12 mouse cellular contexts compared by ENCODE assay signal in the genomic region with DNA sequence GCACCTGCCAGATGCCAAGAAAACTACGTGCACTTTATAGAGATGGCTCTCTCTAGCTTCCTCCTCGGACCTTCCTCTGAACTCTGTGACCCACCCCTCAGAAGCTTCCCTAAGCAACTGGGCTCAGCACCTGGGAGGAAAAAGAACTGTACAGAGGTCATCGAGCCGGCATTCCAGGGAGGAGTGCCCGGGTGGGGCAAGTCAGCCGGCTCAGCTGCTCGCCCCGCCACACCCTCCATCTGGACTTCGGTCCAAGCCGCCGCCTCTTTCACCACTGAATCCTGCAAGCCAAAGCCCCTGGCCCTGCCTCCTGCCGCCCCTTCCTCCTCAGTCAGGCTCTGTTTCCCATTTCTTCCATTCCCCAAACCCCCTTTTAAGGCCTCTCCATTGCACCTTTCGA.
A peak's percentile ranks its signal among the peaks of the same experiment; 100 is the strongest.
DNase-seq lines count a peak whose midpoint lies in the region; ATAC-seq and TF ChIP-seq lines count a peak whose summit lies in the region.
"Had no signal": no experiment of that assay in that cellular context is flagged by ENCODE, and none has a peak within 500 bp of the region (broad histone marks: within the 10 kb centered on the region; RNA-seq: fewer than 3 reads in every experiment).

No protein-coding gene starts in this region.

- no peaks in the 10 kb centered on the region for H3K27me3 ChIP-seq in kidney, adult 2 months (replicated peaks; ENCODE audit: control insufficient read depth, insufficient read depth, low read length)
- no peaks in the 10 kb centered on the region for H3K27me3 ChIP-seq in limb, embryonic 14.5 days (ENCODE audit: control insufficient read depth, insufficient read depth, low read length)
- H3K27me3 ChIP-seq: limb, embryonic 12.5 days had no signal

- no peak overlapping the region for H3K27ac ChIP-seq in kidney, adult 2 months (ENCODE audit: insufficient read depth, low read depth, low read length)
- no peak overlapping the region for H3K27ac ChIP-seq in limb, embryonic 14.5 days (replicated peaks; ENCODE audit: low read depth, low read length)
- H3K27ac ChIP-seq: limb, embryonic 12.5 days had no signal

- no peak overlapping the region for H3K9ac ChIP-seq in limb, embryonic 14.5 days (ENCODE audit: low read depth, low read length, severe bottlenecking)
- H3K9ac ChIP-seq: limb, embryonic 12.5 days had no signal

- H3K4me3 ChIP-seq in kidney, adult 2 months (ENCODE audit: insufficient read depth, low read depth, low read length): no peak overlapping the region
- no peak overlapping the region for H3K4me3 ChIP-seq in limb, embryonic 14.5 days (replicated peaks; ENCODE audit: low read length)
- H3K4me3 ChIP-seq: erythroblast, embryonic 14.5 days; limb, embryonic 12.5 days had no signal

- 26% methylated on average over 13 of the region's 13 CpGs for WGBS in kidney, adult 2 months
- WGBS in limb, embryonic 14.5 days: 13% methylated on average over 11 of the region's 13 CpGs

- no peaks in the 10 kb centered on the region; the same call in 1 of the 2 replicates for H3K9me3 ChIP-seq in limb, embryonic 14.5 days (ENCODE audit: control insufficient read depth, low read length)
- H3K9me3 ChIP-seq: limb, embryonic 12.5 days had no signal

- TF ChIP-seq POLR2A in kidney, adult 2 months (IDR thresholded peaks at IDR 0.05; ENCODE audit: low read depth, low read length): no peak
- no peak for TF ChIP-seq POLR2A in limb, embryonic 14.5 days (IDR thresholded peaks at IDR 0.05; ENCODE audit: borderline replicate concordance, extremely low read depth, insufficient read depth, insufficient read length)

- ATAC-seq in limb, embryonic 14.5 days (ENCODE audit: low FRiP score, low read depth): no peak
- no peak for ATAC-seq in megakaryocyte-erythroid progenitor cell, adult 5-6 weeks (replicated peaks; ENCODE audit: low FRiP score, low TSS enrichment, poor library complexity, severe bottlenecking)

- H3K36me3 ChIP-seq in kidney, adult 2 months (ENCODE audit: control insufficient read depth, insufficient read depth, low read length): no peaks in the 10 kb centered on the region
- H3K36me3 ChIP-seq in limb, embryonic 14.5 days (ENCODE audit: control insufficient read depth, insufficient read depth, low read length): no peaks in the 10 kb centered on the region
- H3K36me3 ChIP-seq: limb, embryonic 12.5 days had no signal

- H3K4me1 ChIP-seq in kidney, adult 2 months (ENCODE audit: control insufficient read depth, insufficient read depth, low read length): no peaks in the 10 kb centered on the region
- peaks cover 18% of the 10 kb centered on the region for H3K4me1 ChIP-seq in limb, embryonic 14.5 days (ENCODE audit: control insufficient read depth, insufficient read depth, low read length)

- TF ChIP-seq CTCF in kidney, adult 2 months (conservative IDR thresholded peaks at IDR 0.05; ENCODE audit: insufficient read depth, insufficient read length, low read depth, low read length): no peak

- H3K4me2 ChIP-seq in limb, embryonic 14.5 days (replicated peaks; ENCODE audit: low read depth, low read length, severe bottlenecking): 0 out of 2 replicates have a peak overlapping the region, but pooled peaks have one; percentile 10
- H3K4me2 ChIP-seq: limb, embryonic 12.5 days had no signal

- DNase-seq in embryo, embryonic 11 days: peak; percentile 25
- DNase-seq in embryo, embryonic 9.5 days (ENCODE audit: extremely low spot score): no peak
- peak; percentile 86 for DNase-seq in ES-CJ7 (ENCODE audit: low read depth, low spot score)
- peak; percentile 56 for DNase-seq in kidney, adult 2 months
- no peak for DNase-seq in limb, embryonic 14.5 days (ENCODE audit: low spot score)
- no peak for DNase-seq in heart, adult 8-10 months (ENCODE audit: low spot score)
- DNase-seq in adrenal gland, adult (ENCODE audit: inconsistent age in 2 of 2, low spot score in 1 of 2): no peak
- DNase-seq: cerebellum, postnatal 10 days; retina, postnatal 1 day had no signal

Comparison
In these comparisons a context has a peak if more than half of its experiments do, and no peak if none do; other contexts are left out.
1. DNase-seq: peak in embryo, embryonic 11 days (single experiment), ES-CJ7 (single experiment) and kidney, adult 2 months (single experiment); none in embryo, embryonic 9.5 days (single experiment), limb, embryonic 14.5 days (single experiment), heart, adult 8-10 months (single experiment) and adrenal gland, adult (0 of 2).